Mouse (Mus musculus) embryonic fibroblast, embryonic 13.5 days (primary cell): ENCODE measurements around the gene Prl5a1.

Experiments used
- CTCF ChIP-seq: IDR thresholded peaks from 2 replicates; pipeline ENCODE4 v1.5.1; 2011; ENCODE audit warnings: mild to moderate bottlenecking, control low read depth, low read length, moderate library complexity, borderline replicate concordance; ENCODE audit not compliant: insufficient read depth
- POLR2A ChIP-seq: IDR thresholded peaks from 2 replicates; pipeline ENCODE4 v1.6.1; 2011; ENCODE audit warnings: low read depth, mild to moderate bottlenecking, control low read depth, low read length, moderate library complexity

GRCm38 (mm10) chr13:28142184-28142583 is at the start of gene Prl5a1:
- no peak for TF ChIP-seq POLR2A
- no peak for TF ChIP-seq CTCF
